Mouse (Mus musculus): ENCODE measurements at regions not wholly inside any gene's neighbourhood (a gene's known extent, or its start where the extent isn't known, plus 50 kb on each side); places are given as distances from the start of the nearest gene placed in this dataset.

DNA sequence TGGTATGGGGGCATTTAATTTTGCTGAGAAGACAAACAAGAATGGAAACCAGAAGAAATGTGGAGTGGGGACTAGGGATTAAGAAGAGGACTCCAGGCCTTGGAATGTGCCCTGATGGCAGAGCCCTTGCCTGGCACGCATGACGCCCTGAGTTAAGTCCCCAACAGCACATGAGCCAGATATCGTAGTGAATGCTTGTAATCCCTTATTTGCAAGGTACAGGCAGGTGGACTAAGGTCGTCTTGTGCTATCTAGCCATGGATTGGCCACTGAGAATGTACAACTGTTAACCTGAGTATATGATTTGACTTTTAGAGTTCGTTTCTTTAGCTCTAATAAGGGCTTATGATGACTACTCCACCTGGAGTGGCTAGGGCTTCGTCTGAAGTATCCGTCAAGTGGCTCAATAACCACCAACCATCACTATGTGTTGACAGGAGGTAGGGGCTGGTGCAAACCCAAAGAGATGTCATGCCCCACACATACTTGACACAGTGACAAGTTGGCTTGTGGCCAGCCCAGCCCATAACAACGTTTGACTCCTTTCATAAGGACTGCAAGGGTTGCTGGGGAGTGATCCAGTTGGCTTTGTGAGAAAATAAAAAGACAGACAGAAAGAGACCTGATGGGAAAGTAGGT, 115.5 kb upstream of the Cadm1 start:
- H3K4me2 ChIP-seq (ENCODE audit: low read depth), result no peak overlapping the region
- no peaks in the 10 kb centered on the region for H3K79me2 ChIP-seq (ENCODE audit: control insufficient read depth, insufficient read depth)
- H3K27me3 ChIP-seq (ENCODE audit: control insufficient read depth, insufficient read depth, insufficient read length), result peaks cover 23% of the 10 kb centered on the region
- H3K4me3 ChIP-seq, result no peak overlapping the region
- H3K36me3 ChIP-seq (ENCODE audit: control insufficient read depth, insufficient read depth), result no peaks in the 10 kb centered on the region
- no peak for TF ChIP-seq USF1 (IDR thresholded peaks at IDR 0.05; ENCODE audit: low read depth)
- no peak for TF ChIP-seq CEBPB (IDR thresholded peaks at IDR 0.05; ENCODE audit: insufficient read depth, poor library complexity, severe bottlenecking)
- no peak for TF ChIP-seq POLR2A (IDR thresholded peaks at IDR 0.05; ENCODE audit: insufficient read length, low read depth)
- no peak for TF ChIP-seq MAX (IDR thresholded peaks at IDR 0.05; ENCODE audit: low read depth)
- no peak for TF ChIP-seq E2F4 (IDR thresholded peaks at IDR 0.05; ENCODE audit: insufficient read depth)
- no peak for TF ChIP-seq POLR2AphosphoS2 (IDR thresholded peaks at IDR 0.05; ENCODE audit: insufficient read length, low read depth)
- TF ChIP-seq MYOG (IDR thresholded peaks at IDR 0.05; ENCODE audit: control insufficient read depth in 1 of 3, insufficient read depth in 1 of 3, insufficient read length in 2 of 3, low read depth in 2 of 3), result no peak
- TF ChIP-seq SRF (IDR thresholded peaks at IDR 0.05; ENCODE audit: control insufficient read depth, insufficient read length, low read depth), result no peak
- no peak for TF ChIP-seq TCF12 (IDR thresholded peaks at IDR 0.05; ENCODE audit: insufficient read depth, poor library complexity, severe bottlenecking)
- no peak for TF ChIP-seq MYOD1 (IDR thresholded peaks at IDR 0.05; ENCODE audit: control insufficient read depth in 1 of 3, insufficient read length in 2 of 3, low read depth in 2 of 3)
- TF ChIP-seq TCF3 (IDR thresholded peaks at IDR 0.05; ENCODE audit: insufficient read length, low read depth), result no peak
- no peak for TF ChIP-seq REST (IDR thresholded peaks at IDR 0.05; ENCODE audit: insufficient read depth, insufficient read length)
- no peak overlapping the region for H3ac ChIP-seq (ENCODE audit: control insufficient read depth, insufficient read length)

DNA sequence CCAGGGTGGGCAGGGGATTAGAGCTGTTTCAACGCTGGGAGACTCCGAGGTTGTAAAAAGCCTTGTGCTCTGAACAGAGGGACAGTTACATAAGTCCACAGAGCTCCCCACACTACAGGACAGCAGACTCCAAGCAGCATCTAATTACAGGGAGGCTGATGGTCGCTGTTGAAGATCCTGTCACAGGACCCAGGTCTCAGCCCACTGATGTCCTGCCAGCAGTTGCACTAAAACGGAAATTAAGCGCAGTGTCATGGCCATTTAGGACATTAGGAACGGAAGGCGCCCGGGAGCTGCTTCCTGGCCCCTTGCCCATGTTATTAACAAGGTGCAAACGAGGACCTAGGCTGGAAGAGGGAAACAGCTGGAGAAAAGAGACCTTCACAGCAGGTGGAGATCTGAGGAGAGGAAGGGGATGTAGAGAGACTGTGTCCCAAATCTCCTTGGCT, 107.8 kb upstream of the Cadm1 start:
- Histone ChIP-seq H3K36me3 (ENCODE audit: control insufficient read depth, insufficient read depth) (no peaks in the 10 kb centered on the region), H3K4me3 (no peak overlapping the region), H3K4me2 (ENCODE audit: low read depth) (no peak overlapping the region), H3ac (ENCODE audit: control insufficient read depth, insufficient read length) (no peak overlapping the region), H3K79me2 (ENCODE audit: control insufficient read depth, insufficient read depth) (no peaks in the 10 kb centered on the region), H3K27me3 (ENCODE audit: control insufficient read depth, insufficient read depth, insufficient read length) (peaks cover 12% of the 10 kb centered on the region)
- TF ChIP-seq TCF3 (IDR thresholded peaks at IDR 0.05; ENCODE audit: insufficient read length, low read depth) (no peak), USF1 (IDR thresholded peaks at IDR 0.05; ENCODE audit: low read depth) (no peak), TCF12 (IDR thresholded peaks at IDR 0.05; ENCODE audit: insufficient read depth, poor library complexity, severe bottlenecking) (no peak), REST (IDR thresholded peaks at IDR 0.05; ENCODE audit: insufficient read depth, insufficient read length) (no peak), E2F4 (IDR thresholded peaks at IDR 0.05; ENCODE audit: insufficient read depth) (no peak), MYOD1 (IDR thresholded peaks at IDR 0.05; ENCODE audit: control insufficient read depth in 1 of 3, insufficient read length in 2 of 3, low read depth in 2 of 3) (no peak), MYOG (IDR thresholded peaks at IDR 0.05; ENCODE audit: control insufficient read depth in 1 of 3, insufficient read depth in 1 of 3, insufficient read length in 2 of 3, low read depth in 2 of 3) (no peak), POLR2A (IDR thresholded peaks at IDR 0.05; ENCODE audit: insufficient read length, low read depth) (no peak), POLR2AphosphoS2 (IDR thresholded peaks at IDR 0.05; ENCODE audit: insufficient read length, low read depth) (no peak), SRF (IDR thresholded peaks at IDR 0.05; ENCODE audit: control insufficient read depth, insufficient read length, low read depth) (no peak), MAX (IDR thresholded peaks at IDR 0.05; ENCODE audit: low read depth) (no peak), CEBPB (IDR thresholded peaks at IDR 0.05; ENCODE audit: insufficient read depth, poor library complexity, severe bottlenecking) (no peak)

- no peak overlapping the region for H3K4me2 ChIP-seq (ENCODE audit: low read depth)
- TF ChIP-seq USF1 (IDR thresholded peaks at IDR 0.05; ENCODE audit: low read depth) (no peak), E2F4 (IDR thresholded peaks at IDR 0.05; ENCODE audit: insufficient read depth) (no peak), MYOG (IDR thresholded peaks at IDR 0.05; ENCODE audit: control insufficient read depth in 1 of 3, insufficient read depth in 1 of 3, insufficient read length in 2 of 3, low read depth in 2 of 3) (no peak), REST (IDR thresholded peaks at IDR 0.05; ENCODE audit: insufficient read depth, insufficient read length) (no peak), CEBPB (IDR thresholded peaks at IDR 0.05; ENCODE audit: insufficient read depth, poor library complexity, severe bottlenecking) (no peak), POLR2AphosphoS2 (IDR thresholded peaks at IDR 0.05; ENCODE audit: insufficient read length, low read depth) (no peak), TCF12 (IDR thresholded peaks at IDR 0.05; ENCODE audit: insufficient read depth, poor library complexity, severe bottlenecking) (no peak), POLR2A (IDR thresholded peaks at IDR 0.05; ENCODE audit: insufficient read length, low read depth) (no peak), SRF (IDR thresholded peaks at IDR 0.05; ENCODE audit: control insufficient read depth, insufficient read length, low read depth) (no peak), TCF3 (IDR thresholded peaks at IDR 0.05; ENCODE audit: insufficient read length, low read depth) (no peak), MAX (IDR thresholded peaks at IDR 0.05; ENCODE audit: low read depth) (no peak), MYOD1 (IDR thresholded peaks at IDR 0.05; ENCODE audit: control insufficient read depth in 1 of 3, insufficient read length in 2 of 3, low read depth in 2 of 3) (no peak)
- H3ac ChIP-seq (ENCODE audit: control insufficient read depth, insufficient read length), result no peak overlapping the region
- H3K27me3 ChIP-seq (ENCODE audit: control insufficient read depth, insufficient read depth, insufficient read length), result peaks cover 12% of the 10 kb centered on the region
- no peaks in the 10 kb centered on the region for H3K36me3 ChIP-seq (ENCODE audit: control insufficient read depth, insufficient read depth)
- H3K79me2 ChIP-seq (ENCODE audit: control insufficient read depth, insufficient read depth), result no peaks in the 10 kb centered on the region
- H3K4me3 ChIP-seq, result no peak overlapping the region
These were observed 107.1 kb upstream of the Cadm1 start for GRCm38 (mm10) chr9:47422741-47423461.

DNA sequence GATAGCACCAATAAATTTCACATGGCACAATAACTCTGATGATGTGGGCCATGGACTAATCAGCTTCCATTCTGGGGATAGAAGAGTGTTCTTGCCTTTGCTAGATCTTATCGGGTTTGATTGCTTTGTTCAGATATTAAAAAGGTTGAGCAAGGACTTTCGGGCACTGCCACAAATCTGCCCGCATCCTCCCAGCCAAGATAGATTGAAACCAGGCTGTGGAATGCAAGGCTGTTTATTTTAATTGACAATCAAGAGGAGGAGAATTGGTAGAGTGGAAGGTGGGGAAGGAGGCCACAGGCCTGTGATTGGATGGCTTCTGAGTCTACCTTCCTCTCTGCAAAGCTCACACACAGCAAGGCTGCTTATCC, 106.5 kb upstream of the Cadm1 start:
- TF ChIP-seq E2F4 (IDR thresholded peaks at IDR 0.05; ENCODE audit: insufficient read depth) (no peak), REST (IDR thresholded peaks at IDR 0.05; ENCODE audit: insufficient read depth, insufficient read length) (no peak), MYOD1 (IDR thresholded peaks at IDR 0.05; ENCODE audit: control insufficient read depth in 1 of 3, insufficient read length in 2 of 3, low read depth in 2 of 3) (no peak), CEBPB (IDR thresholded peaks at IDR 0.05; ENCODE audit: insufficient read depth, poor library complexity, severe bottlenecking) (no peak), TCF3 (IDR thresholded peaks at IDR 0.05; ENCODE audit: insufficient read length, low read depth) (no peak), MAX (IDR thresholded peaks at IDR 0.05; ENCODE audit: low read depth) (no peak), MYOG (IDR thresholded peaks at IDR 0.05; ENCODE audit: control insufficient read depth in 1 of 3, insufficient read depth in 1 of 3, insufficient read length in 2 of 3, low read depth in 2 of 3) (no peak), USF1 (IDR thresholded peaks at IDR 0.05; ENCODE audit: low read depth) (no peak), TCF12 (IDR thresholded peaks at IDR 0.05; ENCODE audit: insufficient read depth, poor library complexity, severe bottlenecking) (no peak), POLR2AphosphoS2 (IDR thresholded peaks at IDR 0.05; ENCODE audit: insufficient read length, low read depth) (no peak), SRF (IDR thresholded peaks at IDR 0.05; ENCODE audit: control insufficient read depth, insufficient read length, low read depth) (no peak), POLR2A (IDR thresholded peaks at IDR 0.05; ENCODE audit: insufficient read length, low read depth) (no peak)
- Histone ChIP-seq H3ac (ENCODE audit: control insufficient read depth, insufficient read length) (no peak overlapping the region), H3K36me3 (ENCODE audit: control insufficient read depth, insufficient read depth) (no peaks in the 10 kb centered on the region), H3K79me2 (ENCODE audit: control insufficient read depth, insufficient read depth) (no peaks in the 10 kb centered on the region), H3K27me3 (ENCODE audit: control insufficient read depth, insufficient read depth, insufficient read length) (peaks cover 12% of the 10 kb centered on the region), H3K4me2 (ENCODE audit: low read depth) (no peak overlapping the region), H3K4me3 (no peak overlapping the region)

Data from myocyte (in vitro differentiated cells).